Mouse (Mus musculus): ENCODE results near the gene Muc13. TPM values are rescaled to one million over a fixed set of nuclear protein-coding genes. Genes with fewer than 3 reads are reported as not detected.

Gene Muc13
- total RNA-seq, 1 experiment from 2014 or later, result not detected

- DNase-seq, result no peak
Observed at GRCm38 (mm10) chr16:33770778-33771454, 22.9 kb upstream of the Muc13 start.

- no peak for DNase-seq
Observed at GRCm38 (mm10) chr16:33772809-33773208, 21.0 kb upstream of the Muc13 start.

GRCm38 (mm10) chr16:33774972-33775371 is 18.9 kb upstream of the Muc13 start:
- DNase-seq, result peak; percentile 42

GRCm38 (mm10) chr16:33775733-33776335 is 18.0 kb upstream of the Muc13 start:
- DNase-seq, result peak; percentile 37

GRCm38 (mm10) chr16:33776766-33777529 is 16.9 kb upstream of the Muc13 start:
- DNase-seq, result no peak

GRCm38 (mm10) chr16:33777607-33778006 is 16.2 kb upstream of the Muc13 start:
- DNase-seq, result no peak

GRCm38 (mm10) chr16:33781789-33782728 is 11.8 kb upstream of the Muc13 start:
- DNase-seq, result peak; percentile 38

GRCm38 (mm10) chr16:33782729-33783091 is 11.1 kb upstream of the Muc13 start:
- DNase-seq, result no peak

- no peak for DNase-seq
Observed at GRCm38 (mm10) chr16:33784547-33784946, 9.3 kb upstream of the Muc13 start.

- no peak for DNase-seq
Observed at GRCm38 (mm10) chr16:33785092-33785704, 8.6 kb upstream of the Muc13 start.

GRCm38 (mm10) chr16:33786657-33787390 is 7.0 kb upstream of the Muc13 start:
- no peak for DNase-seq

GRCm38 (mm10) chr16:33795106-33795505 is 1.3 kb downstream of the Muc13 start:
- DNase-seq, result no peak

- no peak for DNase-seq
Observed at GRCm38 (mm10) chr16:33795887-33796286, 2.0 kb downstream of the Muc13 start.

- no peak for DNase-seq
Observed at GRCm38 (mm10) chr16:33796756-33797155, 2.9 kb downstream of the Muc13 start.

- peak; percentile 62 for DNase-seq
Observed at GRCm38 (mm10) chr16:33797860-33798259, 4.0 kb downstream of the Muc13 start.

GRCm38 (mm10) chr16:33810002-33810401 is 16.2 kb downstream of the Muc13 start:
- DNase-seq, result no peak

GRCm38 (mm10) chr16:33818413-33819165 is 24.8 kb downstream of the Muc13 start:
- no peak for DNase-seq

GRCm38 (mm10) chr16:33820269-33821178 is 26.7 kb downstream of the Muc13 start:
- peak; percentile 83 for DNase-seq

- no peak for DNase-seq
Observed at GRCm38 (mm10) chr16:33824603-33825002, 30.8 kb downstream of the Muc13 start.

All from adrenal gland, postnatal 25 days (tissue).